Mouse (Mus musculus) urinary bladder, postnatal 14 days (tissue): Measurements from ENCODE around the gene Ctrb1.

ENCODE experiments used
- DNase-seq: peaks from one replicate; pipeline ENCODE4 v3.0.0; 2021; ENCODE audit warnings: low spot score

Gene Ctrb1

DNA sequence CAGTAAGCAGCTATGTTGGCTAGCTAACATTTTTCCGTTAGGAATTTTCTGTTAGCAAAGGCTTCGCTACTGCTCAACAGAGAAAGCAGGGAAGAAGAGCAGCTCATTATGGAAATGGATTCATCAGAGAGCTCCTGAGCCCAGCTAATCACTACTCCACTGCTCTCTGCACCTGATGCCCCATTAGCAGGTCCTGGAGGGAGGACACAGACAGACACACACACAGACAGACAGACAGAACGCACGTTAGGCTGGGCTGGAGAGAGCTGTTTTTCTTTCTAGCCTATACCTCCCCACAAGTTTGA is 26.6 kb upstream of the Ctrb1 start:
- DNase-seq = no peak

- peak; percentile 72 for DNase-seq
Observed at GRCm38 (mm10) chr8:111716603-111717487, 26.0 kb upstream of the Ctrb1 start.

- DNase-seq = no peak
Observed at GRCm38 (mm10) chr8:111715514-111715913, 24.7 kb upstream of the Ctrb1 start.

GRCm38 (mm10) chr8:111714295-111714694 is 23.5 kb upstream of the Ctrb1 start:
- no peak for DNase-seq

DNA sequence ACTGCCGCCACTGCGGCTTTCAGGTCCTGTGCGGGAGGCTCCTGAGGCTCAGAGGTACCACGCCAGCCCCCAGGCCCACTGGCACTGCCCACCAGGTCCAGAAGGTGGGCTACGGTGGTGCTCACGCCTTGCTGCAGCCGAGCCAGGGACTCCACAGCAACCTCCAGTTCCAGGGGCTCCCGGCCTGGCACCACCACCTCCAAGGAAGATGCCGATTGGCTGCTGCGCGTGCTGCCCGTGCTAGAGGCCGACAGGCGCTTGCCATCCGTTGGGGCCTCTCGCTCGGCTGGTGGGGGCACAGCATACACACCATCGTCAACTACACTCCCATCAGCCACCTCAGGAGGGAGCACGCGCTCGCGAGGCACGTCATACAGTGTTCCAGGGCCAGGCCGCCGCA is 23.0 kb upstream of the Ctrb1 start:
- no peak for DNase-seq

DNA sequence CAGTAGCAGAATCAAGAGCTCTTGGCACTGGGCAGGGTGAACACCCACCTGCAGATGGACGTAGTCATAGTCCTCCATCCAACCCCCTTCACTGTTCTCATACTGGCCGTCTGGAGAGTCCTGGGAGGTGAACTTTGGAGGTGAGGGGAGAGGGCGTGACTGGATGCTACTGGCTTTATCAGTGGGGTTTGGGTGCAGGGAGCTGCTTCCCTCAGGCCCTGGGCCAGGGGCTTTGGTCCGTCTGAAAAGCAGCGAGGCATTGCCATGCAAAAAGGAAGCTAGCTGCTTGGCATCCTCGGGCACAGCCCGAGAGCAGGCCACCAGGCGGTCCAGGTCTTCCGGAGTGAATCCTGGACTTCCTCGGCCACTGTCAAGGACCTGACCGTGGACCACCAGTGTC is 22.5 kb upstream of the Ctrb1 start:
- DNase-seq = no peak

DNA sequence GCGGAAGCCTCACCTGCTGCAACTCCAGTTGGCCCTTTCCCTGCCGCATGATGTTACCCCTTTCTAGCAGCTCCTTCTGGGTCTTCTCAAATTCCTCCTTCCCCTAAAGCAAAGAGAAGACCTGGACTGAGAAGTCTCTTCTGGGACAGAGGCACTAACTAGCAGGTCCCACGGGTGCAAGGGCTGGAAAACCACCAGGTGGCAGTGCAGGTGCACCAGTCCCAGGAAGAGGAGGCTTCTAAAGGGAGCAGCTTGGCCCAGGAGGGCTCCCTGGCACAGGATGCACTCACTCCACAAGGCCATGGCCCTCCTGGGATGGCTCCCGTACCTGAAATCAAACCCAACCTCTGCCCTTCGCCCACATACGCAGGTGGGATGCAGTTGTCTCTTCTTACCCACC is 21.8 kb upstream of the Ctrb1 start:
- DNase-seq = peak; percentile 70

GRCm38 (mm10) chr8:111712135-111712534 is 21.3 kb upstream of the Ctrb1 start:
- no peak for DNase-seq

DNA sequence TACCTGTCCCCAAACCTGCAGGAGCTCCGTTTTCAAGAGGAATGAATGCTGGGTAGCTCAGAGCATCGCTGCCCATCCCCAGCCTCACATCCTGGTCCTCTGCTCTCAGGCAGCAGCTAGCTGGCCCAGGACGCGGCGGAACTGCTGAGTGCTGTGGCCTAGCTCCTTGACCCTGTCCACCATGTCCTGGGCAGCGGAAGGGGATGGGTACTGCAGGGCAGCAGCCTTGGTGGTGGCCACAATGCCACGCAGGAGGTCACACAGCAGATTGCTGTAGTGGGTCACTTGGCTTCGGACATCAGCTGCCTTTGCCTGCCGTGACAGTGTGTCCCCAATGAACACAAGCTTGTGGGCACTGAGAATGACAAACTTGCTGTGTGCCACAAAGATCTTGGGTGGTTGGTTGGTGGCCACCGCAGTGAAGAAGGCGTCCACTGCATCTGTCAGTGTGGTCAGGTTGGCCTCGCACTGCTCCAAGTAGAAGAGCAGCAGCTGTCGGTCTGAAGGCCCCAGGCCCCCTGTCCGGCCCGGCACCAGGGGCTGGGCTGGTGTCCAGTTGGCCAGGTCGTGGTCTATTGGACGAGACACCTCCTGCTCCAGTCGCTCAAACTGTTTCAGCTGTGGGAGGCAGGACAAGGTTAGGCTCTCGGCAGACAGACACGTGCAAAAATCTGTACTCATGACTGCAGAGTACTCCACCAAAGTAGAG is 20.1 kb upstream of the Ctrb1 start:
- DNase-seq = no peak

DNA sequence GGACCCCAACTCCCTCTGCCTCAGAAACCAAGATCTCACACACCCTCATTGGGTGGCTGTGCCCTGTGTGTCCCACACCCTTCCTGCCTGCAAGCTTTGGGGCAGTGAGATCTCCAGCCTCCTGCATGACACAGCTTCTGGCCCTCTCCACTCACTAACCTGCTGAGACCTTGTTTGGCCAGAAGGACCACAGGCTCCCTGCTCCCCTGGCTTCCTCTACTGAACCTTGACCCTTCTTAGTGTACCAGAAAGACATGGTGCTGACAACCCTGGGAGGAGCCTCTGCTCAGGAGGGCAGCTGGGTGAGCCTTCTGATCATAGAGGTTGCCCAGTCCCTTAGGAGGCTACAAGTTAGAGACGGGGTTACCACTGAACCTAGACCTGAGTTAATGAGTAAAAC is 18.4 kb upstream of the Ctrb1 start:
- no peak for DNase-seq

DNA sequence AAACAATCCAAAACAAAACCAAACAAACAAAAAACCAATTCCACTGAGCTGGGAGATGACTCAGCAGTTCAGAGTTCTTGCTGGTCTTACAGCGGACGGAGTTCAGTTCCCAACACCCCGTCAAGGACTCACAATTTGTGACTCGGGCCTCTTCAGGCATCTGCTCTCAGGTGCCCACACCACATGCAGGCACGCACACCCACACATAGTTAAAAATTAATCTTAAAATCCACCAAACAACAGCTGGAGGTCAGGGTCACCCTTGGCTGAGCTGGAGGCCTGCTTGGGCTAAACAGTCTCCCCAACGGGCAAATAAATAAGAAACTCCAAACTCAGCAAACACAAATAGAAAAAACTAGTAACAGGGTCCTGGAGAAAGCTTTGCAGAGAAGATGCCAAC is 17.5 kb upstream of the Ctrb1 start:
- no peak for DNase-seq

DNA sequence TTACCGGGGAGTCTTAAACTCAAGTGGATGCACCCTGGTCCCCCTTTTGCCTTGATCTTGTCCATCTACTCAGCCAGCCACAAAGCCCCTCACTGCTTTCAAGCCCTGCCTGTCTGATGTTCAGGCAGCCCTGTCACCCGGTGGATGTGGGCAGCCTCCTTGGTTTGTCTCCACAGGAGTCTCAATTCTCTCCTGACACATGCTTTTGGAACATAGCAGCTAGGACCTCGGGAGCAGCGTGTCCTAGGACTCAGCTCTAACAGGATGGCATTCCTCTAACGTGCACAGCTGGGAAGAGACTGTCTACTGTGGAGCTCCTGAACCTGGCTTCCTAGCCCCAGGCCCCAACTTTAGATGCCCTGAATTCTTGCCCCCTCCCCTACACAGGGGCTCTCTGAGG is 14.9 kb upstream of the Ctrb1 start:
- no peak for DNase-seq

- DNase-seq = no peak
Observed at GRCm38 (mm10) chr8:111705222-111705621, 14.4 kb upstream of the Ctrb1 start.

DNA sequence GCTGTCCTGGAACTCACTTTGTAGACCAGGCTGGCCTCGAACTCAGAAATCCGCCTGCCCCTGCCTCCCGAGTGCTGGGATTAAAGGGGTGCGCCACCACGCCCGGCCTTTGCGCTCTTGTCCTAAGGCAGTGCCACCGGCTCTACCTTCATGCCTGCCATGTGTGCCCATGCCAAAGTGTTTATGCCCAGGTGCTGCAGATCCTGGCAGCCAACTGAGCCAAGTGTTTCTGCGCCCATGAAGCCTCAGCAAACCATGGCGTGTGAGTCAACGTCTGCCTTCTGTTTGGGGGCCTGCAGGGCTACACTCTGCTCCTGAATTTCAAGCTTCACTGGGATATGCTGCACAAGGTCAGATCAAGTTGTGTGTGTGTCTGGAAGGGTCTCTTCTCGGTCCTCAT is 13.8 kb upstream of the Ctrb1 start:
- DNase-seq = no peak

DNA sequence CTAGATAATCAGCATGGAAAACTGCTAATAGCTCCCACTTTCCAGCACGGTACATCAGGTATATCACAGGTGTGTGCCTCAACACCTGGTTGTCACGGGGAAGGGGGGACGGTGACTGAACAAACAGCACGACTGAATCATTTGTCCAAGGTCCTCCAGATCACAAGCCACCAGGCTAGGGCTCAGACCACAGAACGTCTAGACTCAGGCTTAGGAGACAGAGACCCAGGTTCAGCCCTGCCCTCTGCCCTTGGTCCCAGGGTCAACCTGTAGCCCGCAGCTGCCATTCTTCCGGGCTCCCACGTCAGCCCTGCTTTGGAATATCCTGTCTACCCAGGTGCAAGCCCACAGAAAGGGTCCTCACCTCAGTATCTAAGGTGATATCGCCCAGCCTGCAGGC is 10.6 kb upstream of the Ctrb1 start:
- no peak for DNase-seq

GRCm38 (mm10) chr8:111700740-111701139 is 9.9 kb upstream of the Ctrb1 start:
- no peak for DNase-seq

DNA sequence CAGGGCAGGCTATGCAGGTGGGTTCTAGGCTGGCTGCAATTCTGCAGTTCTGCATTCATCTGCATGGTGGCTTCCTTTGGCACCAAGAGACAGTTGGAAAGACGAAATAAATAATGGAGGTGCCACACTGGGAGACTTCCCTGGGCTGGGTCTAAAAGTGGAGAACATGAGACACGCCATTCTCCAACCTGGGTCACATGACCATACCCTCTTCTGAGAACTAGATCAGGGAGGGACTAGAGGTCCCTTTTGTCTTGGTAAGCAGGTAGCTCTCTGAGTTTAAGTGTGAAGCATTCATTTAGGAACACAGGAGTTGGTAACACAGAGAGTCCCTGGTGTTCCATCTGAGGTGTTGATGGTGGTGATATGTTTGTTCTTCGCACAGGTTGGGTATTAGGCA is 9.4 kb upstream of the Ctrb1 start:
- DNase-seq = no peak

GRCm38 (mm10) chr8:111699035-111699434 is 8.2 kb upstream of the Ctrb1 start:
- DNase-seq = no peak

GRCm38 (mm10) chr8:111697655-111698054 is 6.8 kb upstream of the Ctrb1 start:
- no peak for DNase-seq

- no peak for DNase-seq
Observed at GRCm38 (mm10) chr8:111695441-111695840, 4.6 kb upstream of the Ctrb1 start.

DNA sequence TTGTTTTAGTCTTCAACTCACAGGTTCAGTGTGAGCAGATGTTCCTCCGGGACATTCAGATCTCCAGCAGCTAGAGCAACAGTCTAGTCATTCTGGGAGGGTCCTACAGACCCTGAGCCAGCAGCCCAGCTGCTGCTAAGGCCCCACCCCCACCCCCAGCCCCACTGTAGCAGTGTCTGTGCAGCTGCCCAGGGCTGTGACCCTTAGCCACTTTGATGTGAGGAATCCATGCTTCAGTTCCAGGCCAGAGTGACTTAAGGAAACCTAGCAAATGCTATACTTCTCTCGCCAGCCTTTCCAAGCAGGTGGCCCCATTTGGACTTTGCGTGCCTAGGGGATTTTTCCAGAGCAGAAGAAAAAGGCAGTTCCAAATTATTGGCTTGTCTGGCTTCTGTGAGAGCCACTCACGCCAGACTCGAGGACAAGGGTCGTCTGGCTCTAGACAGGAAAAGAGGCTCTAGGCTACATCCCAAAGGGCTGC is 2.5 kb upstream of the Ctrb1 start:
- no peak for DNase-seq

DNA sequence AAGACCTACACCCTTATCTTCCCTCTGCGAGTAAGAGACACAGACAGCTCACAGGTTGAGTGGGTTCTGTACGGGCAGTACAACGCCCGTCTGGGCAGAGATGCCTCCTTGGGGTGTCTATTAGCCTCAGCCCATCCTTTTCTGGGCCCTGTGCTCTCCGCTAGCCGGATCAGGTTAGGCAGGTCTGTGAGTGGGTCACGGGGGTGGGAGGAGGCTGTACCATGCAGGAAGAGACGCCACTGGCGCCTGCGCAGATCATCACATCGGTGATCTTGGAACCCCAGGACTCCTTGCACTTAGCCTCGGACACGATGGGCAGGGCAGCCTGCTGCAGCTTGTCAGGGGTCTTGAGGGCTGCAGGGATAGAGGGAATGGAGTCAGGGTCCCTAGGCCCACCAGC is 3.9 kb downstream of the Ctrb1 start:
- no peak for DNase-seq

DNA sequence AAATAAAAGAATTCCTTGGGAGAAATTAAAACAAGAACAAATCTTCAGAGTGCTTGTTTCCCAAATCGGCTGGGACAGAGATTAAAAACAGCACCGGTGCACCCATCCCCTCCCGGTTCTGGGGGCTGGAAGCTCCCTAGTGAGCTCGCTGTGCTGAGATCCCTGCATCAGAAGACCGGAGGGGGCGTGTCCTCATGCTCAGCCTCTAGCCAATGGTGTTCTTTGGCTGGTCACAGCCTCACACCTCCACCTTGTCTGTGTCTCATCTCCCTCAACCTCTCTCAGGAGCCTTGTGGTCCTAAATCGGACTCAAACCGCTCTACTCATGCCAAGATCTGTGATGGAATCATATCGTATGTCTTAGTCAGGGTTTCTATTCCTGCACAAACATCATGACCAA is 8.3 kb downstream of the Ctrb1 start:
- DNase-seq = no peak

DNA sequence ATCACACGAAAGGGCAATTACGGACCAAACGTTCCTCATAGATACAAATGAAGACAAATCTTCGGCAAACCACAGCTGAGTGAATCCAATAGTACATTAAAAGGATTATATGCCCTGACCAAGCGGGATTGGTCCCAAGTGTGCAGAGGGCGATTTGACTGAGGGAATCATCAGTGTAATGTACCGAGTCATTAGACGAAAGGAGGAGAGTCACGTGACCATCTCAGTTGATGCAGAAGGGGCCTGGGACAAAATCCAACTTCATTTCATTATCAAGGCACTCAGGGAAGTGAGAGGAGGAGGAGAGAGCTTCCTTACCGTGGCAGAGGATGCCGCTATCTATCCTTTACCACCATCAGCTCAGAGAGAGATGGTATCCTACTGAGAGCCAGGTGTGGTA is 9.7 kb downstream of the Ctrb1 start:
- DNase-seq = no peak
